Mouse (Mus musculus) C2C12 (cell line): ENCODE results near the gene Nos1.

Experiments used
- CEBPB ChIP-seq: IDR thresholded peaks from one replicate; pipeline ENCODE4 v1.6.1; 2011; ENCODE audit warnings: low read depth, mild to moderate bottlenecking, control low read depth, moderate library complexity
- CTCF ChIP-seq: IDR thresholded peaks from one replicate; pipeline ENCODE4 v1.5.1; 2011; ENCODE audit not compliant: control insufficient read depth, insufficient read depth, insufficient read length
- MAX ChIP-seq: IDR thresholded peaks from one replicate; pipeline ENCODE4 v1.6.1; 2011; ENCODE audit warnings: mild to moderate bottlenecking, control low read depth
- MYOD1 ChIP-seq: IDR thresholded peaks from one replicate; pipeline ENCODE4 v1.6.1; 2011; ENCODE audit warnings: low read depth; ENCODE audit not compliant: control insufficient read depth, insufficient read length

DNA sequence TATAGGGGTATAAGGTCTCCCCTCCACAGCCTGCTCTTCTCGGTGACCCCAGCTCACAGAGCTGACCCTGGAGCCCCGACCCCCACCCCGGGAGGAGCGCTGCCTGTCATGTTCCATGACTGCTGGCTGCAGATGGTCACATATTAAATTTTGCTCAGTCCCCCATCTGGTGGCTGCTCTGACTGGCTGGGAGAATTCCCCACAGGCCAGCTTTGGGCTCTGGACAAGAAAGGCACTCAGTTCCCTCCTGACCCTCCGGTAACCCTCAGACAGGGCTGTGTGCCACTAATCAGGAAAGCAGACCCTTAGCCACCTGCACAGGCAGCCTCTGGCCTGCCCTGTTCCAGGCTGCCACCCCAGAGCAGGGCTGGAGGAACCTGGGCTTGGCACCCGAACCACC lies 38.0 kb downstream of the Nos1 start:
- no peak for TF ChIP-seq MYOD1
- no peak for TF ChIP-seq CEBPB
- TF ChIP-seq CTCF = no peak
- TF ChIP-seq MAX = no peak
